Mouse (Mus musculus): ENCODE data around the gene Col8a2.

Col8a2 gene

GRCm38 (mm10) chr4:126301584-126302309 is 15.2 kb downstream of the Col8a2 start:
- DNase-seq: no peak

- DNase-seq: no peak
Measured at GRCm38 (mm10) chr4:126303877-126304276, 17.3 kb downstream of the Col8a2 start.

- no peak for DNase-seq
Measured at GRCm38 (mm10) chr4:126305428-126305827, 18.8 kb downstream of the Col8a2 start.

GRCm38 (mm10) chr4:126306058-126306457 is 19.5 kb downstream of the Col8a2 start:
- no peak for DNase-seq

- no peak for DNase-seq
Measured at GRCm38 (mm10) chr4:126306827-126307226, 20.2 kb downstream of the Col8a2 start.

- DNase-seq: peak; percentile 59
Measured at GRCm38 (mm10) chr4:126309211-126309921, 22.8 kb downstream of the Col8a2 start.

- DNase-seq: peak; percentile 93
Measured at GRCm38 (mm10) chr4:126309922-126310309, 23.3 kb downstream of the Col8a2 start.

- DNase-seq: no peak
Measured at GRCm38 (mm10) chr4:126310344-126310743, 23.8 kb downstream of the Col8a2 start.

- no peak for DNase-seq
Measured at GRCm38 (mm10) chr4:126311566-126312200, 25.1 kb downstream of the Col8a2 start.

- DNase-seq: no peak
Measured at GRCm38 (mm10) chr4:126313202-126313601, 26.6 kb downstream of the Col8a2 start.

GRCm38 (mm10) chr4:126314393-126314792 is 27.8 kb downstream of the Col8a2 start:
- peak; percentile 75 for DNase-seq

- peak; percentile 73 for DNase-seq
Measured at GRCm38 (mm10) chr4:126315931-126316330, 29.3 kb downstream of the Col8a2 start.

GRCm38 (mm10) chr4:126316443-126317040 is 29.9 kb downstream of the Col8a2 start:
- DNase-seq: no peak

GRCm38 (mm10) chr4:126319806-126320205 is 33.2 kb downstream of the Col8a2 start:
- DNase-seq: no peak

- DNase-seq: peak; percentile 100
Measured at GRCm38 (mm10) chr4:126321111-126321853, 34.7 kb downstream of the Col8a2 start, which contains the start of gene Adprhl2. TSS of gene Adprhl2 (minus strand) at chr4:126321703.

GRCm38 (mm10) chr4:126321854-126322511 is 35.4 kb downstream of the Col8a2 start:
- DNase-seq: no peak

- DNase-seq: no peak
Measured at GRCm38 (mm10) chr4:126322646-126323045, 36.1 kb downstream of the Col8a2 start.

- DNase-seq: no peak
Measured at GRCm38 (mm10) chr4:126324861-126325260, 38.3 kb downstream of the Col8a2 start.

GRCm38 (mm10) chr4:126325281-126325861 is 38.8 kb downstream of the Col8a2 start, which contains the start of gene Tekt2:
TSS of gene Tekt2 (minus strand) at chr4:126325688.
- no peak for DNase-seq

GRCm38 (mm10) chr4:126326036-126326435 is 39.4 kb downstream of the Col8a2 start:
- DNase-seq: no peak

- no peak for DNase-seq
Measured at GRCm38 (mm10) chr4:126330295-126330694, 43.7 kb downstream of the Col8a2 start.
